Mouse (Mus musculus): ENCODE results near the gene Spag17. TPM values are rescaled to one million over a fixed set of nuclear protein-coding genes. Genes with fewer than 3 reads are reported as not detected.

The Spag17 gene
- polyA plus RNA-seq, 1 experiment from 2014 or later, result 0.30 TPM

DNA sequence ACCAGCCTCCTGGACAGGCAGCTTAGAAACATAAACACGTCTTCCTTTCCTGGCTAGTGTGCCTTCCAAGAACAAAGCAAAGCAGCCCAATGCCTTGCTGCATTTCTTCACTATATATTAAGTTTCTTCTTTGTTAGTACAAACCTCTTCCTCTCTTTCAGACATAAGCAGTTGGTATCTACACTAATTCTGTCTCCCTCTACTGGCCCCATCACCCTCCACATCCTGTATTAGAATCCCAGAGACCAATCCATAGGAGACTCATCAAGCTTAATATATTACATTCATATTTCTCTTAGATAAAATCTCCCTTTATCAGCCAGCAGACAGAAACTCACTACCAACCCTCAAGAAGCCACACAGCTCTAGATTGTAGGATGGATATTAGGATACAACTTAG lies 237.2 kb downstream of the Spag17 start:
- Histone ChIP-seq H3K27me3 (ENCODE audit: poor library complexity, severe bottlenecking) (no peaks in the 10 kb centered on the region), H3K4me3 (no peak overlapping the region), H3K4me1 (no peaks in the 10 kb centered on the region), H3K9me3 (no peaks in the 10 kb centered on the region), H3K27ac (no peak overlapping the region), H3K36me3 (replicated peaks) (no peaks in the 10 kb centered on the region)
- DNase-seq (ENCODE audit: extremely low spot score, low spot score), result no peak
- WGBS, result 96% methylated on average over 1 of the region's 1 CpGs

DNA sequence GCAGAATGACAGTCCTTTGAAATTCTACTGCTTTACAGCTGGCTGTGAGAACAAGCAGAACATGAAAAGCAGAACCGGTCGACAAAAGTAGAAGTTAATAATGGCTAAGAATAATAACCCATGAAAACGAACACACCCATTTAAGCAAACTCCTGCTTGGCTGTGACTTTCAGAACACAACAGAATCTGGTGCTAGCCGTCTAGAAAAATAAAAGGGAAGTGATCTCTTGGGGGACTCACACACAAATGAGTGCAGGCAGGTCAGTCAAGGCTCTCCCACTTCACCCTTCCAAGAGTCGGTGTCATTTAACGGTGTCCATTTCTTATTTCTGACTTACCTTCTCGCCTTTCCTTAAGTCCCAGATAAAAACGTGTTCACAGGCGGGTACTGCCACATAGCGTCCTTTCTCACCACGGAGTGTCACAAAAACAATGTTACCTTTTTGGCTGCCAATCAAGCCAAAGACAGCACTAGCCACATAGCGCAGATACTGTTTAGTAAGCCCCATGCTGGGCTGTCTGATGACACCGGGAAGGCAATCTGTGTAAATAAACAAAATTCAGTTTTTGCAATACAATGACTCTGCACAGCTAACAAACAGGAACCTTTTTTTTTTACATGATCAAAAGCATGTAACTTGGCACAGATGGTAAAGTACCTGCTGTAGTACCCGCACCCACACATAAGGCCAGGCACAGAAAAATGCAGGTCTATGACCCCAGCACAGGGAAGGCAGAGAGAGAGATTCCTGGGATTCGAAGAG lies 275.7 kb downstream of the Spag17 start:
- Histone ChIP-seq H3K9me3 (no peaks in the 10 kb centered on the region), H3K4me1 (peaks cover 24% of the 10 kb centered on the region), H3K27me3 (ENCODE audit: poor library complexity, severe bottlenecking) (no peaks in the 10 kb centered on the region), H3K36me3 (replicated peaks) (peaks cover 50% of the 10 kb centered on the region), H3K4me3 (peak overlapping the region; percentile 89), H3K27ac (no peak overlapping the region)
- DNase-seq (ENCODE audit: extremely low spot score, low spot score), result no peak
- 91% methylated on average over 15 of the region's 15 CpGs for WGBS

DNA sequence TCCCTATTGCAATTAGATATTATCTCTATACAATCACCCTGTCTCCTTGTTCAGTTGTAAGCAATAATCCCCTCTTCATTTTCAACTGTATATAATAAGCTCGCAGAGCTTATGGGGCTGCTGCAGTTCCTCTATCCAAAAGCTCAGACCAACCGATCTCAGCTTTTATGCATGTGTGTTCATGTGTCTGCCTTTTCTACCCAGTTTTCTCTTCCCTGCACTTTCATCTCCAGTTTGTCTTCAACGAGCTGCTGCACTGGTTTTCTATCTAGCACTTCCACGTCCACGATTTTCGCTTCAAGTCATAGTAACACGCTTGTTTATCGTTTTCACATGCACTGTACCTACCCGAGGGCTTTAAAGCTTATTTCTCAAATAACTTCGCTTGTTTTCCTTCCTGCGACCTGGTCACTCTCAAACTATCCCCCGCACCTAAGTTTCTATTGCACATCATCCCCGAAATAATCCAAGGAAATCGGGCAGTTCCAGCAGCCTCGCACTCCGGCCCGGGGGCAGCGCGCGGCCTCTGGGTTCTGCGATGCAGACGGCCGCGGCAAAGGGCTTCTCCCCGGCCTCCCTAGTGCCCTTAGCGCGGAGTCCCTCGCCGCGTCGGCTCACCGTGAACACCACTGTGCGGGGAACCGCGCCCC lies 276.6 kb downstream of the Spag17 start:
- Histone ChIP-seq H3K4me3 (peak overlapping the region; percentile 89), H3K27me3 (ENCODE audit: poor library complexity, severe bottlenecking) (no peaks in the 10 kb centered on the region), H3K4me1 (peaks cover 24% of the 10 kb centered on the region), H3K27ac (peak overlapping the region; percentile 87), H3K36me3 (replicated peaks) (peaks cover 43% of the 10 kb centered on the region), H3K9me3 (no peaks in the 10 kb centered on the region)
- WGBS, result 1% methylated on average over 35 of the region's 35 CpGs
- DNase-seq (ENCODE audit: extremely low spot score, low spot score), result no peak

DNA sequence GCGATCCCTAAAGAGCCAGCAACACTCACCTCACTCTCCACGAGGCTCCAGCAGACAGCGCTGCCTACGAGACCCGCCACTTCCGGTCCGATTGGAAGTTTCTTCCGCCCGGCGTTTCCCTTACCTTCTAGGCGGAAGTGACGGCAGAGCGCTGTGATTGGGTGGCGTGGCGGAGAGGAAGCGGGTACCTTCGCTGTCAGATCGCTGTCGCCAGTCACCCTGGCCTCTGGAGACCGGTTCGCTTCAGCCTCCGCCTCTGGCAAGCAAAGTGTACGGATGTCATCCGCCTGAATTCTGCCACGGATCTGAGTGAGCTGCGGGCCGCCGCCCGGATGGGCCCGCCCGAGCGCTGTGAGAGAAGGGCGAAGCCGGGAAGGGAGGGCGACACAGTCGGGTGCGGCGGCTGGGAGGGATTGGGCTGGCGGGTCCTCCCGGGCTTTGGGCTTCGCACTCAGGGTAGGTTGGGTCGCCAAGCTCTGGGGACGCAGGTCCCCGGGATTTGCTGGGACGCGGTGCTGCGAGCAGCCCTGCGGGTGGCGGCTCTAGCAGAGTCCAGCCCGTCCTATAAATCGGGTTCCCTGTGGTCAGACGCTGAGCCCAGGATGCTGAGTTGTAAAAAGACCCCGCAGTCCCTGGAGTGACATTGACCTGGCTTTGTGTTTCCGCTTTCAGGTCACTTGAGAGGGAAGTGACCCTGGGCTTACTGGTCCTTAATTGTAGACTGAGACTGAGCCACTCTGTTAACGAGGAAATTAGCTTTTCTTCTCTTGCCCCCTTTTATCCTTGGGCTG lies 277.3 kb downstream of the Spag17 start, which contains the start of the genes Gdap2 and Wdr3:
Gdap2 (plus strand) TSS at position 67 of the 791 bp plus-strand sequence.
Wdr3 (minus strand) TSS at position 93 of the 791 bp plus-strand sequence.
- Histone ChIP-seq H3K27me3 (ENCODE audit: poor library complexity, severe bottlenecking) (no peaks in the 10 kb centered on the region), H3K4me1 (peaks cover 24% of the 10 kb centered on the region), H3K27ac (peak within 1 kb of the TSS; percentile 87), H3K4me3 (peak within 1 kb of the TSS; percentile 89), H3K36me3 (replicated peaks) (peaks cover 36% of the 10 kb centered on the region), H3K9me3 (no peaks in the 10 kb centered on the region)
- WGBS, result under 1% methylated on average over 55 of the region's 55 CpGs
- DNase-seq (ENCODE audit: extremely low spot score, low spot score), result peak; percentile 93

DNA sequence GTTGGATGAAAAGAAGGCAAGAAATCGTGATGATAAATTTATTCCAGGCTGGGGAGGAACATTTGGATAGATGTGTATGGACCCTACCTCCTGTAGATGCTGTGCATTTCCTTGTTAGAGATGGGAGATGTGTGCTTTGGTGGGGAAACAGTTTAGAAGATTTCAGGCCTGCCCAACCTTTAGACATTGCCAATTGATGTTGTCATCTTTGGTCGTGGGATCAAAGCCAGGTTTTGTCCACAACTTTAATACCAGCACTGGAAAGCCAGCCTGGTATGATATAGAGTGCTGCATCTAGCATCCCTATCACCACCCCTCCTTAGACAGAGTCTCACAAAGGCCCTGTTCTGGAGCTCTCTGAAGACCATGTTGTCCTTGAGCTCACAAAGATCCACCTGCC lies 278.4 kb downstream of the Spag17 start:
- no peak for DNase-seq (ENCODE audit: extremely low spot score, low spot score)
- H3K9me3 ChIP-seq, result no peaks in the 10 kb centered on the region
- H3K4me3 ChIP-seq, result no peak overlapping the region
- H3K27ac ChIP-seq, result no peak overlapping the region
- peaks cover 24% of the 10 kb centered on the region for H3K4me1 ChIP-seq
- H3K27me3 ChIP-seq (ENCODE audit: poor library complexity, severe bottlenecking), result no peaks in the 10 kb centered on the region
- WGBS, result 88% methylated on average over 2 of the region's 2 CpGs
- peaks cover 26% of the 10 kb centered on the region for H3K36me3 ChIP-seq (replicated peaks)

DNA sequence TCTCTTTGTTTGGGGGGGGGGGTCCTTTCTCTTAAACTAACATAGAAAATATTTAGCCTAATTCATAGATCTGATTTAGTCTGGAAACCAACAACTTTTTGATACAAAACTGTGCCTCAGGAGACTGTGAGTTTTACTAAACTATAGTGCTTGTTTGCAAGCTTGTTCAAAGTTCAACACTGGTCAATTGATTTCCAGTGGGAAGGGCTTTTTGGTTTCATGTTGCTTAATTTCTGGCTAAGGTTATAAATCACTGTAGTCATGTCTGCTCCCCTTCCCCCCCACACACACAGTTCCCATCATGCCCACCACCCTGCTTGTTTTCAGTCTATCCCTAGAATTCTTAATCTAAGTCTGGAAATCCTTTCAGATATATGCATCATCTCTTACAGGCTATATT lies 279.8 kb downstream of the Spag17 start:
- no peaks in the 10 kb centered on the region for H3K27me3 ChIP-seq (ENCODE audit: poor library complexity, severe bottlenecking)
- no peaks in the 10 kb centered on the region for H3K9me3 ChIP-seq
- H3K36me3 ChIP-seq (replicated peaks), result peaks cover 14% of the 10 kb centered on the region
- H3K4me3 ChIP-seq, result no peak overlapping the region
- no peak for DNase-seq (ENCODE audit: extremely low spot score, low spot score)
- peaks cover 24% of the 10 kb centered on the region for H3K4me1 ChIP-seq
- H3K27ac ChIP-seq, result no peak overlapping the region

DNA sequence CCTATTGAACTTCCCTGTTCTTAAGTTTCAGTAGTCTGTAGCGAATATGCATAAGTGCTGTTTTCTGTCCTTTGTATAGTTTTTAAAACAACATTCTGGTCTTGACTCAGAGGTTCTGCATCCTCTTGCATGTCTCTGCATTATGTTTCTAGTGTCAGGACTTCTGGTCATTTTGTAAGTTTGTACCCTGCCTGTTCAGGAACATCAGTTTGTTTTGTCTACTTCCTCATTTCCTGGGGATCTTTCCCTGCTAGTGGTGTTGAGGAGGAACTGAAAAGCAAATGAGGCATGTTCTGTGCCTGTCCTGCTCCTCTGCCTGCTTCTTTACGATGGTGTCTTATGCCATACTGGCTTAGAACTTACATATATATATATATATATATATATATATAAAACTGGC lies 290.8 kb downstream of the Spag17 start:
- Histone ChIP-seq H3K4me3 (no peak overlapping the region), H3K9me3 (no peaks in the 10 kb centered on the region), H3K4me1 (no peaks in the 10 kb centered on the region), H3K27ac (no peak overlapping the region), H3K36me3 (replicated peaks) (peaks cover 62% of the 10 kb centered on the region), H3K27me3 (ENCODE audit: poor library complexity, severe bottlenecking) (no peaks in the 10 kb centered on the region)
- DNase-seq (ENCODE audit: extremely low spot score, low spot score), result no peak
- WGBS, result 91% methylated on average over 2 of the region's 2 CpGs

DNA sequence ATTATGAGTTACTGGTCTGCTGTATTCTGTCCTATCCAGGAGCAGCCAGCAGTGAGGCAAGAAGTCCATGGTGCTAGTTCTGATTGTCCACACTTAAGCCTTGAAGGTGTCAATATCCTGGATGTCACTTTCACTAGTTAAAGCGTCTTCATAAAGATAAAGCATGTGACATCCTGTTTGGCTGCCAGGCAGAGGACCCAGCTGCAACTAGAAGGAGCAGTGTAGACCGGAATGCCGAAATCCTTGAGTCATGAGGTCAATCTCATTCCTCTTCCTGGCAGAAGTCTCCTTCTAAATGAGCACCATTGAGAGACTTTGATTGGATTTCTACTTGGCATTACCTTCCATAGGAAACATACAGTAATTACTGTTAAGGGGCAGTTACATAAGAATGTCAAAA lies 295.3 kb downstream of the Spag17 start:
- H3K27ac ChIP-seq, result no peak overlapping the region
- no peaks in the 10 kb centered on the region for H3K9me3 ChIP-seq
- 94% methylated on average over 3 of the region's 3 CpGs for WGBS
- no peaks in the 10 kb centered on the region for H3K27me3 ChIP-seq (ENCODE audit: poor library complexity, severe bottlenecking)
- peaks cover 48% of the 10 kb centered on the region for H3K36me3 ChIP-seq (replicated peaks)
- no peak overlapping the region for H3K4me3 ChIP-seq
- no peak for DNase-seq (ENCODE audit: extremely low spot score, low spot score)
- no peaks in the 10 kb centered on the region for H3K4me1 ChIP-seq

DNA sequence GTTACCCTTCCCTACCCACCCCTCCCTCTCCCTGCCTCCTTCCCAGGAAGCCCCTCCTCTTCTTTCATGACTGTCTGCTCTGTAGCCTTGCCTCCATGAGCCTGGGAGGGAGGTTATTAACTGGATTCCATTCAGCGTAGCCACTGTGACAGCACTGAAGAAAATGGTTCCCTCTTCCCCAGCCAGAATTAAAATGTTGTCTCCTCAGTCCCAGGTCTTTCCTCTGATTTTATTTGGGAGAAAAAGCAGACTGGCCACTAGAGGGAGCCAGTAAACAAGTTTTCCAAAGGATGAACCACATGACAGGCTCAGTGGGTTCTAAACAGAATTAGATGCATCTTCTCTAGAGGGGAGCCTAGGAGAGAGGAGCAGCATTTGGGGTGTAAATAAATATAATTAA lies 304.2 kb downstream of the Spag17 start:
- 45% methylated on average over 1 of the region's 1 CpGs for WGBS
- no peaks in the 10 kb centered on the region for H3K9me3 ChIP-seq
- H3K27me3 ChIP-seq (ENCODE audit: poor library complexity, severe bottlenecking), result no peaks in the 10 kb centered on the region
- peaks cover 25% of the 10 kb centered on the region for H3K36me3 ChIP-seq (replicated peaks)
- no peak overlapping the region for H3K27ac ChIP-seq
- H3K4me3 ChIP-seq, result no peak overlapping the region
- DNase-seq (ENCODE audit: extremely low spot score, low spot score), result peak; percentile 31
- no peaks in the 10 kb centered on the region for H3K4me1 ChIP-seq

DNA sequence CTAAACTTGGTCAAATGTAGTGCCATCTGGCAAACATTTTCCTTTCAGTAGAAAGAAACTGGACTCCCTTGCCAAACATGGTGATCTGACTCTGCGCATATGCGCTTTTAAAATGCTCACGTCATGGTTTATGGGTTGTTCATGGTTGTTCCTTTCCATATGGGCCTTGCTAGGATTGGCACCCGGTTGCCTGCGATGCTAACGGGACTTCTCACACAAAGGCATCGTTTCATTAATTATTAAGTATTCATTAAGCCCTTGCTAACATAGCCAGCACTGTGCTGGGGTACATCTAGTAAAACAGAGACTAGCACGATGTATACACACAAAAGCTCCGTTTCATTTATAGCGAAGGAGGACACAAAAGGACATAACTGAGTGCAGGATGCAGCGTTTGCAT lies 304.7 kb downstream of the Spag17 start:
- 86% methylated on average over 11 of the region's 11 CpGs for WGBS
- H3K9me3 ChIP-seq, result no peaks in the 10 kb centered on the region
- H3K4me1 ChIP-seq, result no peaks in the 10 kb centered on the region
- DNase-seq (ENCODE audit: extremely low spot score, low spot score), result no peak
- H3K4me3 ChIP-seq, result no peak overlapping the region
- H3K27me3 ChIP-seq (ENCODE audit: poor library complexity, severe bottlenecking), result no peaks in the 10 kb centered on the region
- H3K27ac ChIP-seq, result no peak overlapping the region
- H3K36me3 ChIP-seq (replicated peaks), result peaks cover 25% of the 10 kb centered on the region
